Mouse (Mus musculus): ENCODE data around the gene Tbc1d22a.

GRCm38 (mm10) chr15:86188186-86188585 is 26.1 kb upstream of the Tbc1d22a start:
- no peak for TF ChIP-seq CHD2 (IDR thresholded peaks at IDR 0.05; ENCODE audit: low read length)
- TF ChIP-seq POLR2A (IDR thresholded peaks at IDR 0.05; ENCODE audit: control insufficient read depth in 1 of 2, insufficient read depth in 1 of 2, low read depth in 1 of 2, low read length in 2 of 2, poor library complexity in 1 of 2) = no peak

Measured in MEL (cell line).